Mouse (Mus musculus) forebrain, embryonic 12.5 days (tissue): ENCODE measurements around the gene Fscn2. TPM values are rescaled to one million over a fixed set of nuclear protein-coding genes. Genes with fewer than 3 reads are reported as not detected.

Source experiments
- ATAC-seq: fragments of 200-750 bp; cut with Nextera tagmentation; 2 replicates; pipeline ENCODE4 v1.8.0; 2017; ENCODE audit warnings: moderate TSS enrichment; ENCODE audit not compliant: low FRiP score
- H3K27ac ChIP-seq: fragments of 300-500 bp; sonication (generic); 2 replicates; pipeline ENCODE4 v1.5.1; 2016; ENCODE audit warnings: mild to moderate bottlenecking
- H3K27me3 ChIP-seq: fragments of 300-500 bp; sonication (generic); 2 replicates; pipeline ENCODE4 v1.6.1; 2016; ENCODE audit warnings: mild to moderate bottlenecking
- H3K36me3 ChIP-seq: fragments of 300-500 bp; sonication (generic); replicated peaks from 2 replicates; pipeline ENCODE4 v1.6.1; 2016; ENCODE audit warnings: mild to moderate bottlenecking
- H3K4me1 ChIP-seq: fragments of 300-500 bp; sonication (generic); 2 replicates; pipeline ENCODE4 v1.6.1; 2016
- H3K4me2 ChIP-seq: fragments of 300-500 bp; sonication (generic); 2 replicates; pipeline ENCODE4 v1.6.1; 2016; ENCODE audit warnings: mild to moderate bottlenecking, moderate library complexity
- H3K4me3 ChIP-seq: fragments of 300-500 bp; sonication (generic); replicated peaks from 2 replicates; pipeline ENCODE4 v1.5.1; 2016; ENCODE audit warnings: mild to moderate bottlenecking
- H3K9ac ChIP-seq: fragments of 300-500 bp; sonication (generic); 2 replicates; pipeline ENCODE4 v1.6.1; 2016; ENCODE audit warnings: mild to moderate bottlenecking
- H3K9me3 ChIP-seq: fragments of 300-500 bp; sonication (generic); 2 replicates; pipeline ENCODE4 v1.6.1; 2016
- whole genome bisulfite sequencing: fragments of 180-500 bp; shearing (Covaris S2); methylation state at CpG from one replicate; pipeline ENCODE4 v1.1.7; 2016; 5-methylcytosine and 5-hydroxymethylcytosine counted together
- polyA plus RNA-seq: library from polyadenylated mRNA; unstranded; fragments of >200 nt; fragmentation: Nextera tagmentation; extraction: Ambion mirVana; gene quantifications from 2 replicates; pipeline ENCODE4 v1.2.1, GENCODE M21; 2016

The Fscn2 gene
- polyA plus RNA-seq, 1 experiment from 2014 or later, result 0.91 TPM

GRCm38 (mm10) chr11:120373025-120373424 lies 11.7 kb downstream of the Fscn2 start:
- Histone ChIP-seq H3K27ac (no peak overlapping the region), H3K9ac (no peak overlapping the region), H3K4me2 (no peak overlapping the region), H3K36me3 (peaks cover 76% of the 10 kb centered on the region), H3K27me3 (no peaks in the 10 kb centered on the region), H3K4me1 (peaks cover 19% of the 10 kb centered on the region), H3K4me3 (no peak overlapping the region), H3K9me3 (no peaks in the 10 kb centered on the region)
- no peak for ATAC-seq
- WGBS, result 62% methylated on average over 13 of the region's 13 CpGs

- WGBS, result 90% methylated on average over 23 of the region's 23 CpGs
- Histone ChIP-seq H3K27me3 (no peaks in the 10 kb centered on the region), H3K9me3 (no peaks in the 10 kb centered on the region), H3K4me2 (no peak overlapping the region), H3K27ac (no peak overlapping the region), H3K4me1 (peaks cover 25% of the 10 kb centered on the region), H3K36me3 (peaks cover 73% of the 10 kb centered on the region), H3K4me3 (no peak overlapping the region), H3K9ac (no peak overlapping the region)
- ATAC-seq, result no peak
Observed at GRCm38 (mm10) chr11:120373820-120374586, 12.7 kb downstream of the Fscn2 start.

GRCm38 (mm10) chr11:120375324-120375723 lies 14.0 kb downstream of the Fscn2 start:
- H3K4me3 ChIP-seq, result no peak overlapping the region
- no peak overlapping the region for H3K9ac ChIP-seq
- peaks cover 24% of the 10 kb centered on the region for H3K4me1 ChIP-seq
- no peak overlapping the region for H3K27ac ChIP-seq
- H3K4me2 ChIP-seq, result no peak overlapping the region
- no peaks in the 10 kb centered on the region for H3K27me3 ChIP-seq
- peaks cover 65% of the 10 kb centered on the region for H3K36me3 ChIP-seq
- 95% methylated on average over 10 of the region's 10 CpGs for WGBS
- no peak for ATAC-seq
- no peaks in the 10 kb centered on the region for H3K9me3 ChIP-seq

GRCm38 (mm10) chr11:120376302-120377160 lies 15.2 kb downstream of the Fscn2 start:
- H3K4me1 ChIP-seq, result peaks cover 24% of the 10 kb centered on the region
- peak overlapping the region; percentile 99; the same call in 1 of the 2 replicates for H3K4me2 ChIP-seq
- H3K27ac ChIP-seq, result no peak overlapping the region
- H3K9ac ChIP-seq, result no peak overlapping the region
- no peaks in the 10 kb centered on the region for H3K9me3 ChIP-seq
- H3K27me3 ChIP-seq, result no peaks in the 10 kb centered on the region
- no peak for ATAC-seq
- H3K4me3 ChIP-seq, result no peak overlapping the region
- 87% methylated on average over 17 of the region's 17 CpGs for WGBS
- peaks cover 69% of the 10 kb centered on the region for H3K36me3 ChIP-seq

GRCm38 (mm10) chr11:120377337-120377736 lies 16.0 kb downstream of the Fscn2 start:
- peak overlapping the region; percentile 85 for H3K9ac ChIP-seq
- peak overlapping the region; percentile 99 for H3K4me2 ChIP-seq
- peak overlapping the region; percentile 88 for H3K4me3 ChIP-seq
- H3K36me3 ChIP-seq, result peaks cover 69% of the 10 kb centered on the region
- H3K4me1 ChIP-seq, result peaks cover 24% of the 10 kb centered on the region
- 72% methylated on average over 10 of the region's 10 CpGs for WGBS
- no peaks in the 10 kb centered on the region for H3K9me3 ChIP-seq
- no peak overlapping the region for H3K27ac ChIP-seq
- H3K27me3 ChIP-seq, result no peaks in the 10 kb centered on the region
- ATAC-seq, result no peak

- ATAC-seq, result peak; percentile 32
- peaks cover 69% of the 10 kb centered on the region for H3K36me3 ChIP-seq
Observed at GRCm38 (mm10) chr11:120378031-120378610, 16.8 kb downstream of the Fscn2 start.

GRCm38 (mm10) chr11:120378611-120379540 lies 17.5 kb downstream of the Fscn2 start, which contains the start of gene Faap100:
Gene Faap100 (minus strand): TSS chr11:120378764.
- peak within 1 kb of the TSS; percentile 76 for H3K27ac ChIP-seq
- WGBS, result 10% methylated on average over 53 of the region's 54 CpGs
- peak within 1 kb of the TSS; percentile 99 for H3K4me2 ChIP-seq
- H3K36me3 ChIP-seq, result peaks cover 69% of the 10 kb centered on the region
- peak within 1 kb of the TSS; percentile 85 for H3K9ac ChIP-seq
- H3K4me1 ChIP-seq, result peaks cover 24% of the 10 kb centered on the region
- H3K9me3 ChIP-seq, result no peaks in the 10 kb centered on the region
- peak; percentile 91 for ATAC-seq
- peak within 1 kb of the TSS; percentile 88 for H3K4me3 ChIP-seq
- H3K27me3 ChIP-seq, result no peaks in the 10 kb centered on the region

More at GRCm38 (mm10) chr11:120378031-120378610, 16.8 kb downstream of the Fscn2 start:
- H3K27me3 ChIP-seq, result no peaks in the 10 kb centered on the region
- peak overlapping the region; percentile 76 for H3K27ac ChIP-seq
- H3K4me1 ChIP-seq, result peaks cover 24% of the 10 kb centered on the region
- H3K4me3 ChIP-seq, result peak overlapping the region; percentile 88
- no peaks in the 10 kb centered on the region for H3K9me3 ChIP-seq
- H3K9ac ChIP-seq, result peak overlapping the region; percentile 85
- 3% methylated on average over 40 of the region's 40 CpGs for WGBS
- H3K4me2 ChIP-seq, result peak overlapping the region; percentile 99

- Histone ChIP-seq H3K27me3 (no peaks in the 10 kb centered on the region), H3K4me2 (no peak overlapping the region), H3K36me3 (peaks cover 69% of the 10 kb centered on the region), H3K4me3 (no peak overlapping the region), H3K4me1 (peaks cover 24% of the 10 kb centered on the region), H3K9me3 (no peaks in the 10 kb centered on the region), H3K9ac (no peak overlapping the region), H3K27ac (no peak overlapping the region)
- 99% methylated on average over 3 of the region's 3 CpGs for WGBS
- ATAC-seq, result no peak
Observed at GRCm38 (mm10) chr11:120380271-120380670, 18.9 kb downstream of the Fscn2 start.

- Histone ChIP-seq H3K36me3 (peaks cover 73% of the 10 kb centered on the region), H3K4me3 (no peak overlapping the region), H3K9ac (no peak overlapping the region), H3K27ac (no peak overlapping the region), H3K27me3 (no peaks in the 10 kb centered on the region), H3K4me1 (peaks cover 24% of the 10 kb centered on the region), H3K4me2 (no peak overlapping the region), H3K9me3 (no peaks in the 10 kb centered on the region)
- ATAC-seq, result no peak
- WGBS, result 95% methylated on average over 4 of the region's 4 CpGs
Observed at GRCm38 (mm10) chr11:120381157-120381556, 19.8 kb downstream of the Fscn2 start.

- Histone ChIP-seq H3K36me3 (peaks cover 74% of the 10 kb centered on the region), H3K27me3 (no peaks in the 10 kb centered on the region), H3K9ac (no peak overlapping the region), H3K4me2 (no peak overlapping the region), H3K9me3 (no peaks in the 10 kb centered on the region), H3K4me3 (no peak overlapping the region), H3K27ac (no peak overlapping the region), H3K4me1 (peaks cover 17% of the 10 kb centered on the region)
- no peak for ATAC-seq
- WGBS, result 96% methylated on average over 9 of the region's 9 CpGs
Observed at GRCm38 (mm10) chr11:120382509-120382908, 21.2 kb downstream of the Fscn2 start.

GRCm38 (mm10) chr11:120386632-120387031 lies 25.3 kb downstream of the Fscn2 start:
- no peak overlapping the region for H3K27ac ChIP-seq
- H3K4me2 ChIP-seq, result no peak overlapping the region
- WGBS, result 92% methylated on average over 6 of the region's 6 CpGs
- H3K9ac ChIP-seq, result no peak overlapping the region
- no peak overlapping the region for H3K4me3 ChIP-seq
- no peaks in the 10 kb centered on the region for H3K27me3 ChIP-seq
- no peaks in the 10 kb centered on the region for H3K4me1 ChIP-seq
- ATAC-seq, result no peak
- no peaks in the 10 kb centered on the region for H3K9me3 ChIP-seq
- peaks cover 80% of the 10 kb centered on the region for H3K36me3 ChIP-seq
